Mouse (Mus musculus) hindbrain, embryonic 11.5 days (tissue): Measurements from ENCODE around the gene Tbc1d22b. TPM values are rescaled to one million over a fixed set of nuclear protein-coding genes. Genes with fewer than 3 reads are reported as not detected.

Source experiments
- ATAC-seq: fragments of 200-750 bp; cut with Nextera tagmentation; 2 replicates; pipeline ENCODE4 v1.8.0; 2017; ENCODE audit warnings: mild to moderate bottlenecking, moderate TSS enrichment, moderate library complexity; ENCODE audit not compliant: low FRiP score
- DNase-seq: peaks from one replicate; pipeline ENCODE4 v3.0.0-alpha.2; 2015; ENCODE audit warnings: low spot score
- H3K27ac ChIP-seq: fragments of 300-500 bp; sonication (generic); 2 replicates; pipeline ENCODE4 v1.5.1; 2014; ENCODE audit warnings: mild to moderate bottlenecking, low read depth, low read length
- H3K27me3 ChIP-seq: fragments of 300-500 bp; sonication (generic); 2 replicates; pipeline ENCODE4 v1.6.1; 2014; ENCODE audit warnings: mild to moderate bottlenecking, low read length, moderate library complexity, mixed read lengths; ENCODE audit not compliant: control insufficient read depth, insufficient read depth
- H3K36me3 ChIP-seq: fragments of 300-500 bp; sonication (generic); 2 replicates; pipeline ENCODE4 v1.6.1; 2014; ENCODE audit warnings: mild to moderate bottlenecking, low read length, moderate library complexity, mixed read lengths; ENCODE audit not compliant: control insufficient read depth, insufficient read depth
- H3K4me1 ChIP-seq: fragments of 300-500 bp; sonication (generic); replicated peaks from 2 replicates; pipeline ENCODE4 v1.6.1; 2014; ENCODE audit warnings: low read length, mixed read lengths; ENCODE audit not compliant: control insufficient read depth, insufficient read depth
- H3K4me2 ChIP-seq: fragments of 300-500 bp; sonication (generic); replicated peaks from 2 replicates; pipeline ENCODE4 v1.6.1; 2014; ENCODE audit warnings: mild to moderate bottlenecking, low read depth, low read length
- H3K4me3 ChIP-seq: fragments of 300-500 bp; sonication (generic); 2 replicates; pipeline ENCODE4 v1.5.1; 2014; ENCODE audit warnings: low read depth, low read length
- H3K9ac ChIP-seq: fragments of 300-500 bp; sonication (generic); 2 replicates; pipeline ENCODE4 v1.6.1; 2014; ENCODE audit warnings: low read depth, low read length
- H3K9me3 ChIP-seq: fragments of 300-500 bp; sonication (generic); 2 replicates; pipeline ENCODE4 v1.6.1; 2016; ENCODE audit warnings: low read length; ENCODE audit not compliant: control insufficient read depth
- WGBS: fragments of 180-500 bp; shearing (Covaris S2); extraction: QIAGEN DNeasy Blood & Tissue Kit; methylation state at CpG from one replicate; pipeline ENCODE4 v1.1.7; 2014; 5-methylcytosine and 5-hydroxymethylcytosine counted together
- polyA plus RNA-seq: library from polyadenylated mRNA; unstranded; fragments of >200 nt; fragmentation: Nextera tagmentation; extraction: Ambion mirVana; gene quantifications from 2 replicates; pipeline ENCODE4 v1.2.1, GENCODE M21; 2014

The Tbc1d22b gene
- polyA plus RNA-seq, 1 experiment from 2014 or later = 15.3 TPM

- 96% methylated on average over 4 of the region's 4 CpGs for WGBS
- Histone ChIP-seq H3K9ac (no peak overlapping the region), H3K4me2 (no peak overlapping the region), H3K9me3 (no peaks in the 10 kb centered on the region), H3K27ac (no peak overlapping the region), H3K27me3 (no peaks in the 10 kb centered on the region), H3K36me3 (peaks cover 20% of the 10 kb centered on the region; the same call in 1 of the 2 replicates), H3K4me1 (no peaks in the 10 kb centered on the region), H3K4me3 (no peak overlapping the region)
- no peak for ATAC-seq
- DNase-seq = no peak
Observed at GRCm38 (mm10) chr17:29637377-29637776, 87.8 kb downstream of the Tbc1d22b start.

- WGBS = 86% methylated on average over 8 of the region's 8 CpGs
- H3K36me3 ChIP-seq = peaks cover 20% of the 10 kb centered on the region; the same call in 1 of the 2 replicates
- ATAC-seq (no peak), DNase-seq (no peak)
- H3K4me2 ChIP-seq = no peak overlapping the region
- no peak overlapping the region for H3K9ac ChIP-seq
- no peak overlapping the region for H3K27ac ChIP-seq
- H3K4me1 ChIP-seq = no peaks in the 10 kb centered on the region
- H3K27me3 ChIP-seq = no peaks in the 10 kb centered on the region
- no peaks in the 10 kb centered on the region for H3K9me3 ChIP-seq
- H3K4me3 ChIP-seq = no peak overlapping the region
Observed at GRCm38 (mm10) chr17:29637895-29638294, 88.3 kb downstream of the Tbc1d22b start.

DNA sequence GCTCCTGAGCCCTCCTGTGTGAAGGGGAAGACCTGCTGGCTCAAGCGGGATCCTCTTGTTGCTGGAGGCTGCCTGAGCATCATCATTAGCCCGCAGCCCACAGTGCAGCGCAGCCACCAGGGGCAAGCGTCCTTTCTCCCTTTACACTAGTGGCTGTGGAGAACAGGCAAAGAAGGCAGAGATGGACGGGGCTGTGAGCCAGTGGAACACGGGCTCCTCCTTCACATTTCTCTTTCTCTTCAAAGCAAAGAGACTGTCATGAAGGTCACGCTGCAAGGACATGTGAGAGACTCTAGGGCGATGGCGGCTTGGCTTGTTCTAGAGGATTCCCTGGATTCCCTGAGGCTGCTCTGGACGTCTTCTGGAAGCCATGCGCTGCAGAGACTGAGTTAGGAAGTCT, 91.4 kb downstream of the Tbc1d22b start:
- DNase-seq (no peak), ATAC-seq (no peak)
- Histone ChIP-seq H3K36me3 (peaks cover 14% of the 10 kb centered on the region; the same call in 1 of the 2 replicates), H3K4me2 (no peak overlapping the region), H3K4me1 (no peaks in the 10 kb centered on the region), H3K9ac (no peak overlapping the region), H3K4me3 (no peak overlapping the region), H3K27me3 (no peaks in the 10 kb centered on the region), H3K27ac (no peak overlapping the region), H3K9me3 (no peaks in the 10 kb centered on the region)
- WGBS = 96% methylated on average over 11 of the region's 11 CpGs

DNA sequence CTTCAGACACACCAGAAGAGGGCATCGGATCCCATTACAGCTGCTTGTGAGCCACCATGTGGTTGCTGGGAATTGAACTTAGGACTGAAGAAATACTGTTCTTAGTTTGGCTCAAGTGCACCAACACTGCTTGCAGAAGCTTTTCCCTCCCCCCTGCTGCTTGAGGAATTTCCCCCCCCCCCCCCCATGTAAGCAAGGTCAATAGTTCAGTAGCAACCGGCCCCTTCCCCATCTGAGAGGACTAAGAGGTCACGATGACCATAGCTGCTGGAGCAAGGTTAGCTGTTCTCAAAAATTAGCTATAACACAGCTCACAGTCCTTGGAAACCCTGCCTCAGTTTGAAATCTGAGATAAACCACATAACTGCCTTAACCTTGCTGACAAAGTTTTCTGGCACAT, 92.6 kb downstream of the Tbc1d22b start:
- H3K36me3 ChIP-seq = peaks cover 10% of the 10 kb centered on the region; the same call in 1 of the 2 replicates
- H3K4me1 ChIP-seq = no peaks in the 10 kb centered on the region
- H3K4me3 ChIP-seq = no peak overlapping the region
- no peaks in the 10 kb centered on the region for H3K9me3 ChIP-seq
- DNase-seq (no peak), ATAC-seq (no peak)
- H3K4me2 ChIP-seq = no peak overlapping the region
- H3K27me3 ChIP-seq = no peaks in the 10 kb centered on the region
- no peak overlapping the region for H3K9ac ChIP-seq
- no peak overlapping the region for H3K27ac ChIP-seq
- WGBS = 61% methylated on average over 3 of the region's 3 CpGs

Other genes with a start within 250 kb of the Tbc1d22b start
- gene Pi16, start 232.1 kb upstream of the Tbc1d22b start, polyA plus RNA-seq = 0.32 and 0.67 TPM in 2 replicates
- gene Mtch1, start 201.9 kb upstream of the Tbc1d22b start, polyA plus RNA-seq = 356 and 425 TPM in 2 replicates
- 2.7 and 4.2 TPM in 2 replicates for gene Fgd2, start 188.9 kb upstream of the Tbc1d22b start, polyA plus RNA-seq
- 16.8 and 18.1 TPM in 2 replicates for gene Pim1, start 59.0 kb upstream of the Tbc1d22b start, polyA plus RNA-seq
- not detected in 2 replicates for gene Gm17657, start 147 bp upstream of the Tbc1d22b start, polyA plus RNA-seq
- gene Tmem217, start 2.6 kb downstream of the Tbc1d22b start, polyA plus RNA-seq = 0.50 and 0.60 TPM in 2 replicates
- 113 and 116 TPM in 2 replicates for gene Rnf8, start 65.0 kb downstream of the Tbc1d22b start, polyA plus RNA-seq
- gene Gm28043, start 65.1 kb downstream of the Tbc1d22b start, polyA plus RNA-seq = 2.9 and 3.2 TPM in 2 replicates
- 107 and 141 TPM in 2 replicates for gene Cmtr1, start 110.8 kb downstream of the Tbc1d22b start, polyA plus RNA-seq
- gene Ccdc167, start 167.3 kb downstream of the Tbc1d22b start, polyA plus RNA-seq = 14.8 and 15.2 TPM in 2 replicates